Mouse (Mus musculus) neural tube, embryonic 11.5 days (tissue): ENCODE measurements at regions not wholly inside any gene's neighbourhood (a gene's known extent, or its start where the extent isn't known, plus 50 kb on each side); places are given as distances from the start of the nearest gene placed in this dataset. TPM values are rescaled to one million over a fixed set of nuclear protein-coding genes. Genes with fewer than 3 reads are reported as not detected.

Experiments
- microRNA-seq: library from miRNA; unstranded; fragments of <30 nt; microRNA quantifications from one replicate; pipeline ENCODE4, GENCODE M21; 2016

Small RNA genes in the stretch of these regions (microRNA-seq; reads per million reads assigned to microRNA genes)
- gene Gm25347: not detected
